Mouse (Mus musculus): ENCODE results near the gene Trim75. TPM values are rescaled to one million over a fixed set of nuclear protein-coding genes. Genes with fewer than 3 reads are reported as not detected.
"Not testable (repeated sequence)": the region's sequence is repeated elsewhere in the genome, so short reads cannot be mapped to it uniquely, and the experiment has no call there.

Gene Trim75
- polyA plus RNA-seq (2015; fragmentation: Nextera tagmentation; extraction: Ambion mirVana) = not detected in 2 replicates

DNA sequence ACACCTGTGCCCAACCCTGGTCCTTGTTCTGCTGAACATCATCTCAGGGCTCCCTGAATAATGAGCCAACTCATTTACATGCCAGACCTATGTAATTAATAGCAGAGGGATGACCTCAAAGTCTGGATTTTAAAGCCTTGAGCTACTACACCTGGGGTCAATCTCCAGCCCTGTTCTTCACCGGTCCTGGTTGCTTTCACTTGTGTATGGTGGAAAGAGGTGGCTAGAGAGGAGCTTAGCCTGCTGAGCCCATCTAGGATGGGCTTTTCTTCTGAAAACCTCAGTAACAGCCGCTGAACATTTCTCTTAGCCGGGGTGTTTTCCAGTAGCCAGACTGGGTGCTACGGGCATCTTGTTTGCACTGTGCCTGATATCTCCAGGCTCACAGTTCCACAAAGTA, at the start of gene Trim75:
TSS of gene Trim75 (minus strand) at position 101 of the 400 bp plus-strand sequence.
- H3K4me3 ChIP-seq (replicated peaks) = no peak within 1 kb of the TSS
- WGBS (ENCODE audit: insufficient replicate concordance) = 68% methylated on average over 4 of the region's 4 CpGs
- ATAC-seq (ENCODE audit: low read depth) (no peak), DNase-seq (no peak)
- no peak within 1 kb of the TSS for H3K4me2 ChIP-seq
- no peak within 1 kb of the TSS for H3K9ac ChIP-seq
- no peaks in the 10 kb centered on the region for H3K4me1 ChIP-seq (replicated peaks)
- no peaks in the 10 kb centered on the region for H3K36me3 ChIP-seq
- H3K9me3 ChIP-seq (replicated peaks) = no peaks in the 10 kb centered on the region; the same call in 1 of the 2 replicates
- no peak within 1 kb of the TSS for H3K27ac ChIP-seq
- no peaks in the 10 kb centered on the region for H3K27me3 ChIP-seq

DNA sequence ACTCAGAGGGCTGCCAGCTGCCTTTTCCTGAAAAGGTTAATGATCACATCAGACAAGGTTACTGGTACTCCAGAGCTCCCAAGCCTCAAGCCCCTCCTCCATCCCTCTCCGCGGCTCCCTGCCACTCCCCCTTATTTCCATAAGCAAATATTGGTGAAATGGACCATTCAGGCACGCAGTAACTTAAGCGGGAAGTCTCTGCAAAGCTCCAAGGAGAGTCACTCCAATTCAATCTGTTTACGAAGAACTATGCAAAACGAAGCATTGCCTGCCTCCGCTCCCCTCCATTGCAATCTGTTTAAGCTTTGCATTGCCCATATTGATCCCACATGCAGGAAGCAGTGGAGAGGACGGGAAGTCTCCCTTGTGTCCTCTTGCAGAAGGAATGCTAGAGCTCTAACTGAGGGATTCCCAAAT, 49.5 kb upstream of the Trim75 start, which contains the start of gene Apela:
TSS of gene Apela (minus strand) at position 220 of the 417 bp plus-strand sequence.
- Histone ChIP-seq H3K9me3 (replicated peaks) (no peaks in the 10 kb centered on the region), H3K27ac (no peak within 1 kb of the TSS), H3K27me3 (peaks cover 8% of the 10 kb centered on the region; the same call in 1 of the 2 replicates), H3K9ac (no peak within 1 kb of the TSS), H3K4me1 (replicated peaks) (no peaks in the 10 kb centered on the region; the same call in 1 of the 2 replicates), H3K36me3 (no peaks in the 10 kb centered on the region), H3K4me3 (replicated peaks) (0 out of 2 replicates have a peak within 1 kb of the TSS, but pooled peaks have one; percentile 9), H3K4me2 (peak within 1 kb of the TSS; percentile 22)
- DNase-seq = no peak
- 3% methylated on average over 8 of the region's 8 CpGs for whole genome bisulfite sequencing (ENCODE audit: insufficient replicate concordance)
- ATAC-seq (ENCODE audit: low read depth) = peak; percentile 59

DNA sequence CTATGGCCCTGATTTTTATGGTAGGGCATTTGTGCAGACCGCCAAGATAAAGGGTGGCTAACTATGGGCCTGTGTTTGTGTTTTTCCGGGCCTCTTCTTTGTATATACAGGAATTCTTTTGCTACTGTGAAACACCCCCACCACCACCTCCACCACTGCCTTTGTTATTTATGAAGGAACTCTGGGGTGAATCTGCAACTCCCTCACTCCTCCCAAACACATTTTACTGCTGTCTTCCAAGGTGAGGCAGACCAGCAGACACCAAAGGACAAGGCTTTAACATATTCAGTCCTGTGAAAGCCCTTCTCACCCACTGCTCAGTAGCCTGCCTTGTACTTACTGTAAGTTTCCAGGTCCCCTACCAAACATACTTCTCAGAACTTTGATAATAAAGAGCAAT, 46.5 kb upstream of the Trim75 start:
- Histone ChIP-seq H3K9ac (no peak overlapping the region), H3K4me2 (no peak overlapping the region), H3K27me3 (peaks cover 8% of the 10 kb centered on the region; the same call in 1 of the 2 replicates), H3K4me3 (replicated peaks) (no peak overlapping the region), H3K9me3 (replicated peaks) (no peaks in the 10 kb centered on the region), H3K36me3 (no peaks in the 10 kb centered on the region), H3K27ac (no peak overlapping the region), H3K4me1 (replicated peaks) (no peaks in the 10 kb centered on the region; the same call in 1 of the 2 replicates)
- WGBS (ENCODE audit: insufficient replicate concordance) = 47% methylated on average over 2 of the region's 2 CpGs
- ATAC-seq (ENCODE audit: low read depth) (no peak), DNase-seq (no peak)

DNA sequence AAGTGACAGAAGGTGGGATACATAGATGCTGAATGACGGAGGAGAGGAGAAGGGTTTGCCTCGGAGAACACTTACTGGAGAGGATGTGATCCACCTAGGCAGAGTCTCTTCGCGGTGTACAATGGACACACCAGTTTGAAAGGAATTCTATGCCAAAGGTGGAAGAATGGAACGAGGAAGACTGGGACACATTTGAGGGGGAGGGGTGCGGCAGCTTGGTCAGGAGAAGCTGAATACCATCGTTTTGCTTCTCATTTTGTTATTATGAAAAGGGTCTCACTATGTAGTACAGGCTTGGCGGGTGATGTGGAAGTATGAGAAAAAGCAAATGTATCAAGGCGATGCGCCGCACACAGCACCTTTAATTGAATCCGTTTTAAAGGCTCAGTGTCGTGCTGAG, 45.4 kb upstream of the Trim75 start:
- Histone ChIP-seq H3K27me3 (peaks cover 8% of the 10 kb centered on the region; the same call in 1 of the 2 replicates), H3K36me3 (no peaks in the 10 kb centered on the region), H3K4me3 (replicated peaks) (no peak overlapping the region), H3K9ac (no peak overlapping the region), H3K9me3 (replicated peaks) (no peaks in the 10 kb centered on the region), H3K4me2 (no peak overlapping the region), H3K27ac (no peak overlapping the region), H3K4me1 (replicated peaks) (no peaks in the 10 kb centered on the region; the same call in 1 of the 2 replicates)
- DNase-seq = no peak
- no peak for ATAC-seq (ENCODE audit: low read depth)
- WGBS (ENCODE audit: insufficient replicate concordance) = 70% methylated on average over 13 of the region's 13 CpGs

DNA sequence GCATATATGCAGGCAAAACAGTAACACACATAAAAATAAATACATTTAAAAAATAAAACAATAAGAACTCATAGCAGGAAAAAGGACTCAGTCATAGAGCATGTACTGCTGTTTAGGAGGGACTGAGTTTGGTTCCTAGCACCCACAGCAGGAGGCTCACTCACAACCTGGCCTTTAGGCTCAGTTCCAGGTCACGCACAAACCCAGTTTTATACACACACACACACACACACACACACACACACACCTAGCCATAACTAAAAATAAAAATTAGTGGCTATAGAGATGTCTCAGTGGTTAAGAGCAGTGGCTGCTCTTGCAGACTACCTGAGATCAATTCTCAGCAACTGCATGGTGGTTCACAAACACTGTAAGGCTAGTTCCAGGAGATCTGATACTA, 44.5 kb upstream of the Trim75 start:
- no peak for DNase-seq
- H3K27me3 ChIP-seq = peaks cover 5% of the 10 kb centered on the region; the same call in 1 of the 2 replicates
- H3K36me3 ChIP-seq = no peaks in the 10 kb centered on the region
- no peaks in the 10 kb centered on the region for H3K4me1 ChIP-seq (replicated peaks)
- H3K27ac ChIP-seq = no peak overlapping the region
- H3K4me3 ChIP-seq (replicated peaks) = no peak overlapping the region
- H3K4me2 ChIP-seq = no peak overlapping the region
- H3K9me3 ChIP-seq (replicated peaks) = no peaks in the 10 kb centered on the region
- no peak for ATAC-seq (ENCODE audit: low read depth)
- H3K9ac ChIP-seq = no peak overlapping the region
- 80% methylated on average over 1 of the region's 1 CpGs for WGBS (ENCODE audit: insufficient replicate concordance)

DNA sequence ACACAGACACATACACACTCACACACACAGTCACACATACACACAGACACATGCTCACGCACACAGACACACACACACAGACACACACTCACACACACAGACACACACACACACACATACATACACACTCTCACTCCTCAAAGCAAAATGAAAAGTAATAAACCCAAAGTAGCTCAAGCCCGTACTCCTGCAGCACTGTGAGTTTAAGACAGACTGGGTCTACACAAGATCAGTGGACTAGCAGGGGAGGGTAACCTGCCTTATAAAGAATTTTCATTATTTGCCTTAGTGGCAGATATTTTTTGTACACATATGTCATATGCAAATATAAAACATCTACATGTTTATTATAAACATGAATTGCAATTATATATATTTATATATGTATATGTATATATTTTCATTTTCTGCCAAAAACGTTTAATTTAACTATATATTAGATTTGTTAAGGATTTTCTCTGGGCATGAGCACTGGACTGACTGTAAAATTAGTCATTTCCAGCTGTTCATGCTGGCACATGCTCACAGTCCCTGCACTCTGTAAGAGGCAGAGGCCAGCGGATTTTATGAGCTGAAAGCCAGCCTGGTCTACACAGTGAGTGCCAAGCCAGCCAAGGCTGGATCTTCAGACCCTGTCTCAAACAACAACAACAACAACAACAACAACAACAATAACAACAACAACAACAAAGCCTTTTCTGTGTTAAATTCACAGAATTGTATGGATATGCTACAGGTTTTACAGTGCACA, 43.3 kb upstream of the Trim75 start:
- Histone ChIP-seq H3K9me3 (replicated peaks) (no peaks in the 10 kb centered on the region), H3K36me3 (no peaks in the 10 kb centered on the region), H3K4me3 (replicated peaks) (no peak overlapping the region), H3K4me2 (no peak overlapping the region), H3K27me3 (0 out of 2 replicates have a peak, but pooled peaks cover 2% of the 10 kb centered on the region), H3K4me1 (replicated peaks) (no peaks in the 10 kb centered on the region), H3K27ac (no peak overlapping the region), H3K9ac (no peak overlapping the region)
- DNase-seq (no peak), ATAC-seq (ENCODE audit: low read depth) (no peak)
- 60% methylated on average over 4 of the region's 4 CpGs for WGBS (ENCODE audit: insufficient replicate concordance)

DNA sequence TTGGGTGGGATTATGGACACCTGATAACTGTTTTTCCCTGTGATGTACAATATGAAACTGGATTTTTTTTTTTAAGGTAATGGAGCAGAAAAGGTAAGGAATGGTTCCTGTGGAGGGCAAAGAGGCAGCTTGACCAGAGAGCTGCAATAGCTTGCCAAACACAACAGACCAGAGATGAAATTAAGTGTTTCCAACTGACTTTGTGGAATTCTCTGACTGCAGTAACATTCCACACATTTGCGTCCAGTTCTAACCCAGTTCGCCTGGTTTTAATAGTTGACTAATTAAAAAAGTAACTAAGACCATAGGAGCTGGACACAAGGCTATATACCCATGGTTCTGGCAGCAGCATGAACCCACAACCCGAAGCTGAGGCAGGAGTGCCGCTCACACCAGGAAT, 42.1 kb upstream of the Trim75 start:
- Histone ChIP-seq H3K9me3 (replicated peaks) (no peaks in the 10 kb centered on the region), H3K27ac (no peak overlapping the region), H3K4me2 (no peak overlapping the region), H3K4me1 (replicated peaks) (no peaks in the 10 kb centered on the region), H3K4me3 (replicated peaks) (no peak overlapping the region), H3K36me3 (no peaks in the 10 kb centered on the region), H3K9ac (no peak overlapping the region), H3K27me3 (no peaks in the 10 kb centered on the region)
- ATAC-seq (ENCODE audit: low read depth) (no peak), DNase-seq (no peak)
- 70% methylated on average over 4 of the region's 4 CpGs for WGBS (ENCODE audit: insufficient replicate concordance)

DNA sequence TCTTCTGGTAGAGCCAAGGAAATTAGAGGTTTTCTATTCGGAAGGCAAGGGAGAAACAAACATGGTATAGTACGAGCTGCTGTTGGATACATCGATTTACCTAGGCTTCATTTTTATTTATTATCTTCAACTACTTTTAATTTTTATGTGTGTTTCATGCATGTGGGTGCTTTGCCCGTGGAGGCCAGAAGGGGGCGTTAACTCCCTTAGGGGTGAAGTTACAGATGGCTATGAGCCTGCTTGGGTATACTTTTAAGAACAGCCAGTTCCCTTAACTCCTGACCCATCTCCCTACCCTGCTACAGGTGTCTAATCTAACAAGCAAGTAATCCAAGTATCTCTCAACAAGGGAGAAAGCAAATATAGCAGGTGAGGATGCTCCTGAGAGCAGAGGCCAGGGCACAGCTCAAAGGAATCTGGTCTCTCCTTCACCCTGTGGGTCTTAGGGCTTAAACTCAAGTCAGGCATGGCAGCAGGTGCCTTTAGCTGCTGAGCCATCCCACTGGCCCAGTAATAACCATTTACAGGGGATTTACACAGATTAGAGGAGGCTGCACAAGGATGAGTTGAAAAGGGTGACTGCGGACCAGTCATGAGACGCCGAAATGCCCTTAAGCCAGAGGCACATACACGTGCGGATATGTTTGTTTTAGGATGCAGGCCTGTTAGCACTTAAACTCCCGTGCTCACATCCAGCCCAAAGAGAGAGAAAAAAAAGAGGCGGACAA, 41.5 kb upstream of the Trim75 start:
- Histone ChIP-seq H3K4me2 (no peak overlapping the region), H3K4me3 (replicated peaks) (no peak overlapping the region), H3K27ac (no peak overlapping the region), H3K9ac (no peak overlapping the region), H3K4me1 (replicated peaks) (no peaks in the 10 kb centered on the region), H3K27me3 (no peaks in the 10 kb centered on the region), H3K9me3 (replicated peaks) (no peaks in the 10 kb centered on the region), H3K36me3 (no peaks in the 10 kb centered on the region)
- ATAC-seq (ENCODE audit: low read depth) (no peak), DNase-seq (no peak)
- WGBS (ENCODE audit: insufficient replicate concordance) = 73% methylated on average over 12 of the region's 12 CpGs

DNA sequence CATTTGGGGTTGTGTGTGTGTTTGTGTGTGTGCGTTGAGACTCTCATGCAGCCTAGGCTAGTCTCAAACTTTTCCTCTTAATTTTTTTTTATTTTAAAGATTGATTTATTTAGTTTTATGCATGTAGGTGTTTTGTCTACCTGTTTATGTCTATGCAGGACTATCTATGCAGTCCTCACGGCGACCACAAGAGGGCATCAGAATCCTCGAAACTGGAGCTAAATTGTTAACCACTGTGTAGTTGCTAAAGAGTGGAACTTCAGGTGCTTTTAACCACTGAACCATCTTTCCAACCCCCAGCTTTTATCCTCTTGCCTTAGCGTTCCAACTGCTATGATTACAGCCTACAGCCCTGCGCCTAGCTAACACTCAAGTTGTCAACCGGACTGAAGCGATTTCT, 34.9 kb upstream of the Trim75 start:
- no peak overlapping the region for H3K9ac ChIP-seq
- H3K36me3 ChIP-seq = no peaks in the 10 kb centered on the region
- WGBS (ENCODE audit: insufficient replicate concordance) = 40% methylated on average over 8 of the region's 8 CpGs
- DNase-seq (no peak), ATAC-seq (ENCODE audit: low read depth) (no peak)
- no peaks in the 10 kb centered on the region for H3K4me1 ChIP-seq (replicated peaks)
- no peak overlapping the region for H3K4me2 ChIP-seq
- no peaks in the 10 kb centered on the region for H3K27me3 ChIP-seq
- H3K27ac ChIP-seq = no peak overlapping the region
- H3K9me3 ChIP-seq (replicated peaks) = no peaks in the 10 kb centered on the region
- H3K4me3 ChIP-seq (replicated peaks) = no peak overlapping the region

DNA sequence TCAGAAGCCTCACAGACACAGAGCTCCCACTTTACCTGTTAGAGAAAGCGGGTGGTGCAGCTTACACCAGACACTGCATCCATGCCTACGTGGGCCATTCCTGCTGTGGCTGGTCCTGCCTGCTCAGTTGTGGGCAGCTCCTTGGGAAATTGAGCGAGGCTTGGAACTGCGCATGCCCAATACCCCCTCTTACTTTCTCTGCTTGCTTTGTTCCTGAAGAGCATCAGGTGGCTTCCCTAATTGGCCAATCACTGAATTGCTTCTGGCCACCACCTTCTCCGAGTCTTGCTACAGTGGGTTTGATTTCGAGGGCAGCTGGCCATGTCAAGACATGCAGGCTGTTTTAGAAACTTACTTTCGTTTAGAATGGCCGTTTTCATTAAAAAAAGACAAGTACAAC, 30.8 kb upstream of the Trim75 start, which contains the start of the genes Trim61 and Trim60:
TSS of gene Trim61 (minus strand) at position 101 of the 400 bp plus-strand sequence.
TSS of gene Trim60 (minus strand) at position 162 of the 400 bp plus-strand sequence.
- no peak within 1 kb of the TSS for H3K4me2 ChIP-seq
- 70% methylated on average over 8 of the region's 8 CpGs for WGBS (ENCODE audit: insufficient replicate concordance)

DNA sequence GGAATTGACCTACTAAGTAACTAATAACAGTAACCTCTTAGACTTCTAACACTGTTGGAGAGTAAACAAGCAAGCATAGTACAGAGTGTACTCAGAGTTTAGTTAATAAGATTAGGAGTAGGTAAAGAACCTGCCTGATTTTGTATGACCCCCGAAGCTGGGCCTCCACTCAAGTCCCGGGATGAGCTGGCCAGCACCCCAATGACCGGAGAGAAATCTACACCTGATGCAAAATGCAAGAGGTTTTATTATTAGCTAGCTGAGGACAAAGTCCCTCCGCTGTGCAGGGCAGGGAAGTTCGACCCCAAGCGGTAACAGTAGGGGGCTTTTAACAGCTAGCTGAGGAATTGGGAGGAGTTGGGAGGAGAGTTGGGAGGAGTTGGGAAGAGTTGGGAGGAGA, 20.0 kb upstream of the Trim75 start:
- H3K36me3 ChIP-seq; ATAC-seq (ENCODE audit: low read depth); H3K9ac ChIP-seq; H3K27ac ChIP-seq; H3K4me2 ChIP-seq; H3K27me3 ChIP-seq; H3K4me1 ChIP-seq (replicated peaks); DNase-seq; H3K9me3 ChIP-seq (replicated peaks); H3K4me3 ChIP-seq (replicated peaks): not testable (repeated sequence)
- 74% methylated on average over 6 of the region's 6 CpGs for WGBS (ENCODE audit: insufficient replicate concordance)

More for the DNA sequence above, 30.8 kb upstream of the Trim75 start, which contains the start of the genes Trim61 and Trim60:
- Histone ChIP-seq H3K4me3 (replicated peaks) (no peak within 1 kb of the TSS), H3K27me3 (no peaks in the 10 kb centered on the region), H3K4me1 (replicated peaks) (no peaks in the 10 kb centered on the region), H3K36me3 (no peaks in the 10 kb centered on the region), H3K9ac (no peak within 1 kb of the TSS), H3K27ac (no peak within 1 kb of the TSS), H3K9me3 (replicated peaks) (no peaks in the 10 kb centered on the region)
- ATAC-seq (ENCODE audit: low read depth) (no peak), DNase-seq (no peak)

Measured in liver, embryonic 13.5 days (tissue).